Comparison of ENCODE assay signal across 10 mouse cellular contexts in genomic region chr2:90624339-90624738, GRCm38 (mm10). TPM values are rescaled to one million over a fixed set of nuclear protein-coding genes. Genes with fewer than 3 reads are reported as not detected.
DNase-seq lines count a peak whose midpoint lies in the region; ATAC-seq and TF ChIP-seq lines count a peak whose summit lies in the region.
"Had no signal": no experiment of that assay in that cellular context is flagged by ENCODE, and none has a peak within 500 bp of the region (broad histone marks: within the 10 kb centered on the region; RNA-seq: fewer than 3 reads in every experiment).

No protein-coding gene starts in this region.

- 23% methylated on average over 4 of the region's 4 CpGs for WGBS in lung, embryonic 14.5 days
- 55% methylated on average over 4 of the region's 4 CpGs for WGBS in thymus, adult 2 months

- no peak for TF ChIP-seq CTCF in lung, embryonic 14.5 days (IDR thresholded peaks at IDR 0.05; ENCODE audit: low read depth)
- no peak for TF ChIP-seq CTCF in thymus, adult 2 months (IDR thresholded peaks at IDR 0.05; ENCODE audit: borderline replicate concordance, control insufficient read depth, extremely low read depth, insufficient read depth, low read length, poor library complexity)

- H3K27me3 ChIP-seq in lung, embryonic 14.5 days (ENCODE audit: insufficient read depth, low read length): no peaks in the 10 kb centered on the region
- no peaks in the 10 kb centered on the region for H3K27me3 ChIP-seq in thymus, adult 2 months (ENCODE audit: control insufficient read depth, insufficient read depth, low read length)
- H3K27me3 ChIP-seq: liver, embryonic 13.5 days had no signal

- H3K9me3 ChIP-seq in lung, embryonic 14.5 days (ENCODE audit: low read depth, low read length): no peaks in the 10 kb centered on the region
- H3K9me3 ChIP-seq: liver, embryonic 13.5 days had no signal

- H3K4me1 ChIP-seq in lung, embryonic 14.5 days (ENCODE audit: insufficient read depth): no peaks in the 10 kb centered on the region
- no peaks in the 10 kb centered on the region for H3K4me1 ChIP-seq in thymus, adult 2 months (replicated peaks; ENCODE audit: control insufficient read depth, insufficient read depth, low read length)

- peak; percentile 84 for DNase-seq in heart, adult 11 months
- DNase-seq in heart, postnatal 14 days: no peak
- peak; percentile 10 for DNase-seq in NIH3T3 (ENCODE audit: low read depth)
- DNase-seq in lung, embryonic 14.5 days: peak; percentile 49
- DNase-seq in adipocyte (ENCODE audit: low spot score): no peak
- DNase-seq in thymus, adult 2 months: no peak
- DNase-seq in gastrocnemius, postnatal 10 days: no peak

- no peak overlapping the region for H3K4me2 ChIP-seq in lung, embryonic 14.5 days
- H3K4me2 ChIP-seq: liver, embryonic 13.5 days had no signal

- TF ChIP-seq POLR2A in thymus, adult 2 months (IDR thresholded peaks at IDR 0.05; ENCODE audit: control insufficient read depth, extremely low read depth, insufficient read depth, low read length, poor library complexity): no peak

- no peak overlapping the region for H3K4me3 ChIP-seq in lung, embryonic 14.5 days (ENCODE audit: low read depth, low read length)
- no peak overlapping the region for H3K4me3 ChIP-seq in thymus, adult 2 months (ENCODE audit: control insufficient read depth, insufficient read depth, low read length)
- H3K4me3 ChIP-seq: erythroblast, embryonic 14.5 days; liver, embryonic 13.5 days had no signal

- H3K27ac ChIP-seq in lung, embryonic 14.5 days (ENCODE audit: low read depth): no peak overlapping the region
- H3K27ac ChIP-seq in thymus, adult 2 months (ENCODE audit: control insufficient read depth, insufficient read depth, low read length): no peak overlapping the region
- H3K27ac ChIP-seq: liver, embryonic 13.5 days had no signal

- intact Hi-C loops in heart, postnatal 14 days (cut with DNase I): loop anchor here (2.0 kb wide), 1 partner anchor 54 kb away; no protein-coding TSS in a partner anchor

- peak; percentile 57 for ATAC-seq in erythroblast, adult 5-6 weeks (replicated peaks; ENCODE audit: low FRiP score, poor library complexity, severe bottlenecking)
- peak; percentile 31; the same call in 1 of the 2 replicates for ATAC-seq in lung, embryonic 14.5 days (ENCODE audit: insufficient read depth)

- H3K9ac ChIP-seq in lung, embryonic 14.5 days: no peak overlapping the region
- H3K9ac ChIP-seq: liver, embryonic 13.5 days had no signal

- no peaks in the 10 kb centered on the region for H3K36me3 ChIP-seq in lung, embryonic 14.5 days (ENCODE audit: insufficient read depth)
- no peaks in the 10 kb centered on the region for H3K36me3 ChIP-seq in thymus, adult 2 months (ENCODE audit: control insufficient read depth, insufficient read depth, low read length)
- H3K36me3 ChIP-seq: liver, embryonic 13.5 days had no signal

RNA-seq across cellular contexts. Expression of gene Ptprj, which starts 43.9 kb away (rescaled TPM):
- 1 to 10 TPM; 9.0 to 9.1 TPM for total RNA-seq in heart, postnatal 14 days (2021)
- 9.2 and 21.1 TPM in 2 replicates for total RNA-seq in erythroblast, adult 5-6 weeks (2015; ENCODE audit: low replicate concordance)
- total RNA-seq in erythroblast, adult 5-6 weeks (2017; ENCODE audit: low replicate concordance): 11.3 and 18.7 TPM in 2 replicates
- 4.9 and 5.4 TPM in 2 replicates for polyA plus RNA-seq in lung, embryonic 14.5 days (2014; fragmentation: Nextera tagmentation; extraction: Ambion mirVana)
- polyA plus RNA-seq in thymus, adult 2 months (2012; rRNA removed): 5.0 and 6.5 TPM in 2 replicates
- total RNA-seq in gastrocnemius, postnatal 10 days (2021): 1 to 10 TPM; 7.5 to 9.5 TPM
- polyA plus RNA-seq: erythroblast, embryonic 14.5 days had no signal

RNA-seq across cellular contexts. Expression of gene Nup160, which starts 52.7 kb away (rescaled TPM):
- 10 to 100 TPM; 10.3 to 19.3 TPM for total RNA-seq in heart, postnatal 14 days (2021)
- total RNA-seq in erythroblast, adult 5-6 weeks (2015; ENCODE audit: low replicate concordance): 23.6 and 64.4 TPM in 2 replicates
- total RNA-seq in erythroblast, adult 5-6 weeks (2017; ENCODE audit: low replicate concordance): 23.7 and 37.6 TPM in 2 replicates
- 59.6 and 63.9 TPM in 2 replicates for polyA plus RNA-seq in lung, embryonic 14.5 days (2014; fragmentation: Nextera tagmentation; extraction: Ambion mirVana)
- 21.9 and 22.7 TPM in 2 replicates for polyA plus RNA-seq in thymus, adult 2 months (2012; rRNA removed)
- 10 to 100 TPM; 11.7 to 14.9 TPM for total RNA-seq in gastrocnemius, postnatal 10 days (2021)

Comparison
In these comparisons a context has a peak if more than half of its experiments do, and no peak if none do; other contexts are left out.
1. DNase-seq: peak in heart, adult 11 months (single experiment), NIH3T3 (single experiment) and lung, embryonic 14.5 days (single experiment); none in heart, postnatal 14 days (0 of 2), adipocyte (single experiment), thymus, adult 2 months (single experiment) and gastrocnemius, postnatal 10 days (single experiment).